Mouse (Mus musculus) MEL (cell line): ENCODE results near the gene Hpn. TPM values are rescaled to one million over a fixed set of nuclear protein-coding genes. Genes with fewer than 3 reads are reported as not detected.

Source experiments
- DNase-seq: peaks from one replicate; pipeline ENCODE4 v3.0.0; 2011; ENCODE audit warnings: low read depth, low spot score
- H3K27ac ChIP-seq: 2 replicates; pipeline ENCODE4 v1.5.1; 2012; ENCODE audit warnings: low read depth, mild to moderate bottlenecking, control low read depth, low read length, moderate library complexity; ENCODE audit not compliant: control insufficient read depth
- H3K27me3 ChIP-seq, 2 experiments: fragments of 150-350 bp in 1 of 2; sonication (generic) in 1 of 2; 2 replicates each; pipeline ENCODE4 v1.6.1; 2012; ENCODE audit warnings: low read length in 2 of 2, mild to moderate bottlenecking in 2 of 2, improper control_type of control experiment in 1 of 2, moderate library complexity in 1 of 2; ENCODE audit not compliant: insufficient read depth in 2 of 2, control insufficient read depth in 1 of 2
- H3K36me3 ChIP-seq, 2 experiments: 2 replicates each; pipeline ENCODE4 v1.6.1; 2012 to 2014; ENCODE audit warnings: low read length in 2 of 2, improper control_type of control experiment in 1 of 2, inconsistent platforms in 1 of 2, mild to moderate bottlenecking in 1 of 2; ENCODE audit not compliant: insufficient read depth in 2 of 2, control insufficient read depth in 1 of 2
- H3K4me1 ChIP-seq, 2 experiments: fragments of 150-350 bp in 1 of 2; sonication (generic) in 1 of 2; 2 replicates each; pipeline ENCODE4 v1.6.1; 2012; ENCODE audit warnings: low read length in 2 of 2, improper control_type of control experiment in 1 of 2, mild to moderate bottlenecking in 1 of 2; ENCODE audit not compliant: insufficient read depth in 2 of 2, control insufficient read depth in 1 of 2
- H3K4me3 ChIP-seq, 2 experiments: fragments of 150-350 bp in 1 of 2; sonication (generic) in 1 of 2; 2 replicates each; pipeline ENCODE4 v1.5.1; 2012; ENCODE audit warnings: low read depth in 2 of 2, low read length in 2 of 2, mild to moderate bottlenecking in 2 of 2, moderate library complexity in 2 of 2, control low read depth in 1 of 2, improper control_type of control experiment in 1 of 2; ENCODE audit not compliant: control insufficient read depth in 1 of 2, insufficient read depth in 1 of 2
- H3K79me2 ChIP-seq: 2 replicates; pipeline ENCODE4 v1.6.1; 2012; ENCODE audit warnings: mild to moderate bottlenecking, low read length, moderate library complexity; ENCODE audit not compliant: control insufficient read depth, poor library complexity, insufficient read depth
- H3K9ac ChIP-seq: 2 replicates; pipeline ENCODE4 v1.6.1; 2012; ENCODE audit warnings: low read depth, mild to moderate bottlenecking, control low read depth, low read length, moderate library complexity; ENCODE audit not compliant: control insufficient read depth, poor library complexity, severe bottlenecking
- H3K9me3 ChIP-seq: fragments of 150-350 bp; sonication (generic); replicated peaks from 2 replicates; pipeline ENCODE4 v1.6.1; 2012; ENCODE audit warnings: mild to moderate bottlenecking, low read length, improper control_type of control experiment, moderate library complexity; ENCODE audit not compliant: insufficient read depth
- BHLHE40 ChIP-seq: IDR thresholded peaks from 2 replicates; pipeline ENCODE4 v1.6.1; 2012; ENCODE audit warnings: low read depth, mild to moderate bottlenecking, inconsistent platforms, low read length, improper control_type of control experiment, borderline replicate concordance
- CHD2 ChIP-seq: IDR thresholded peaks from 2 replicates; pipeline ENCODE4 v1.6.1; 2011; ENCODE audit warnings: low read length, improper control_type of control experiment
- ELF1 ChIP-seq: IDR thresholded peaks from 2 replicates; pipeline ENCODE4 v1.6.1; 2014; ENCODE audit warnings: low read depth, mild to moderate bottlenecking, inconsistent platforms, low read length, improper control_type of control experiment, moderate library complexity
- EP300 ChIP-seq, 2 experiments: IDR thresholded peaks; 2 replicates each; pipeline ENCODE4 v1.6.1; 2011; ENCODE audit warnings: improper control_type of control experiment in 2 of 2, low read length in 2 of 2, low read depth in 1 of 2, mild to moderate bottlenecking in 1 of 2
- GABPA ChIP-seq: IDR thresholded peaks from 2 replicates; pipeline ENCODE4 v1.6.1; 2012; ENCODE audit warnings: low read depth, mild to moderate bottlenecking, inconsistent platforms, low read length, improper control_type of control experiment, moderate library complexity
- GATA1 ChIP-seq: IDR thresholded peaks from 2 replicates; pipeline ENCODE4 v1.6.1; 2011; ENCODE audit warnings: low read depth, low read length, improper control_type of control experiment
- HCFC1 ChIP-seq: IDR thresholded peaks from 2 replicates; pipeline ENCODE4 v1.6.1; 2012; ENCODE audit warnings: low read depth, mild to moderate bottlenecking, inconsistent platforms, low read length, improper control_type of control experiment, moderate library complexity
- JUND ChIP-seq: IDR thresholded peaks from 2 replicates; pipeline ENCODE4 v1.6.1; 2011; ENCODE audit warnings: low read depth, mild to moderate bottlenecking, improper control_type of control experiment, low read length
- KAT2A ChIP-seq: conservative IDR thresholded peaks from 2 replicates; pipeline ENCODE4 v1.6.1; 2012; ENCODE audit warnings: low read depth, low read length, improper control_type of control experiment, inconsistent platforms
- MAX ChIP-seq: IDR thresholded peaks from 2 replicates; pipeline ENCODE4 v1.6.1; 2011; ENCODE audit warnings: low read length, improper control_type of control experiment
- MAZ ChIP-seq: IDR thresholded peaks from 2 replicates; pipeline ENCODE4 v1.6.1; 2012; ENCODE audit warnings: low read depth, mild to moderate bottlenecking, inconsistent platforms, low read length, improper control_type of control experiment
- MEF2A ChIP-seq: IDR thresholded peaks from 2 replicates; pipeline ENCODE4 v1.6.1; 2014; ENCODE audit warnings: low read depth, mild to moderate bottlenecking, inconsistent platforms, low read length, improper control_type of control experiment; ENCODE audit not compliant: poor library complexity, insufficient replicate concordance, severe bottlenecking; ENCODE audit errors: extremely low read depth
- MXI1 ChIP-seq: IDR thresholded peaks from 2 replicates; pipeline ENCODE4 v1.6.1; 2011; ENCODE audit warnings: mild to moderate bottlenecking, low read depth, low read length, improper control_type of control experiment
- MYC ChIP-seq: IDR thresholded peaks from 2 replicates; pipeline ENCODE4 v1.6.1; 2011; ENCODE audit warnings: low read depth, mild to moderate bottlenecking, low read length, improper control_type of control experiment, moderate library complexity
- NRF1 ChIP-seq: IDR thresholded peaks from 2 replicates; pipeline ENCODE4 v1.6.1; 2014; ENCODE audit warnings: low read depth, mild to moderate bottlenecking, inconsistent platforms, low read length, improper control_type of control experiment, moderate library complexity; ENCODE audit not compliant: poor library complexity, insufficient read depth, severe bottlenecking
- POLR2AphosphoS2 ChIP-seq: IDR thresholded peaks from 2 replicates; pipeline ENCODE4 v1.6.1; 2011; ENCODE audit warnings: low read length, improper control_type of control experiment
- RAD21 ChIP-seq: IDR thresholded peaks from 2 replicates; pipeline ENCODE4 v1.6.1; 2011; ENCODE audit warnings: mild to moderate bottlenecking, low read depth, low read length, improper control_type of control experiment
- SIN3A ChIP-seq: IDR thresholded peaks from 2 replicates; pipeline ENCODE4 v1.6.1; 2012; ENCODE audit warnings: low read length, improper control_type of control experiment, inconsistent platforms
- TAL1 ChIP-seq: IDR thresholded peaks from 2 replicates; pipeline ENCODE4 v1.6.1; 2012; ENCODE audit warnings: mild to moderate bottlenecking, inconsistent platforms, low read length, moderate library complexity, mixed read lengths
- TBP ChIP-seq: IDR thresholded peaks from 2 replicates; pipeline ENCODE4 v1.8.0; 2011; ENCODE audit warnings: low read depth, low read length, improper control_type of control experiment
- UBTF ChIP-seq: IDR thresholded peaks from 2 replicates; pipeline ENCODE4 v1.6.1; 2012; ENCODE audit warnings: low read depth, mild to moderate bottlenecking, inconsistent platforms, low read length, improper control_type of control experiment, moderate library complexity, borderline replicate concordance; ENCODE audit not compliant: insufficient read depth
- USF1 ChIP-seq: IDR thresholded peaks from 2 replicates; pipeline ENCODE4 v1.6.1; 2014; ENCODE audit warnings: low read depth, mild to moderate bottlenecking, inconsistent platforms, low read length, improper control_type of control experiment, moderate library complexity
- ZKSCAN1 ChIP-seq: IDR thresholded peaks from 2 replicates; pipeline ENCODE4 v1.6.1; 2012; ENCODE audit warnings: low read depth, mild to moderate bottlenecking, inconsistent platforms, low read length, improper control_type of control experiment, moderate library complexity
- ZMIZ1 ChIP-seq: IDR thresholded peaks from 2 replicates; pipeline ENCODE4 v1.6.1; 2012; ENCODE audit warnings: low read depth, mild to moderate bottlenecking, inconsistent platforms, low read length, improper control_type of control experiment, moderate library complexity
- ZNF384 ChIP-seq: IDR thresholded peaks from 2 replicates; pipeline ENCODE4 v1.6.1; 2012; ENCODE audit warnings: low read depth, mild to moderate bottlenecking, inconsistent platforms, low read length, improper control_type of control experiment
- polyA plus RNA-seq, 2 experiments: library from polyadenylated mRNA; stranded (reverse) in 1 of 2; unstranded in 1 of 2; fragments of >175 nt in 1 of 2; fragments of >200 nt in 1 of 2; gene quantifications; 2 replicates each; pipeline versions ENCODE4 v1.2.1 to v1.2.4; 2012; ENCODE audit warnings: low replicate concordance in 2 of 2, low read depth in 1 of 2; ENCODE audit not compliant: insufficient read length in 2 of 2, insufficient read depth in 1 of 2, missing spikeins in 1 of 2
- total RNA-seq: library from RNA; depleted of rRNA; stranded (reverse); fragments of 300-350 nt; gene quantifications from 2 replicates; pipeline ENCODE4 v1.2.3, GENCODE M21; 2012

Gene Hpn
- total and polyA plus RNA-seq, 3 experiments = 1.1 to 1.6 TPM; not detected in 1

GRCm38 (mm10) chr7:31073546-31073945 lies 41.5 kb downstream of the Hpn start:
- H3K4me1 ChIP-seq = no peaks in the 10 kb centered on the region
- no peaks in the 10 kb centered on the region for H3K79me2 ChIP-seq
- no peaks in the 10 kb centered on the region; a peak in 2 of 4 replicates for H3K27me3 ChIP-seq
- TF ChIP-seq ZNF384 = no peak
- no peak for TF ChIP-seq TBP
- TF ChIP-seq USF1 = no peak
- no peak for TF ChIP-seq NRF1
- TF ChIP-seq CHD2 = no peak
- no peak overlapping the region for H3K27ac ChIP-seq
- H3K36me3 ChIP-seq = no peaks in the 10 kb centered on the region
- H3K4me3 ChIP-seq = no peak overlapping the region
- DNase-seq = no peak
- H3K9ac ChIP-seq = no peak overlapping the region
- no peaks in the 10 kb centered on the region for H3K9me3 ChIP-seq

- Histone ChIP-seq H3K4me1 (no peaks in the 10 kb centered on the region), H3K9ac (no peak overlapping the region), H3K9me3 (no peaks in the 10 kb centered on the region), H3K27ac (no peak overlapping the region), H3K4me3 (no peak overlapping the region), H3K79me2 (no peaks in the 10 kb centered on the region), H3K36me3 (no peaks in the 10 kb centered on the region), H3K27me3 (no peaks in the 10 kb centered on the region; a peak in 2 of 4 replicates)
- TF ChIP-seq ELF1 (no peak), RAD21 (no peak), TAL1 (no peak), UBTF (no peak), ZKSCAN1 (no peak), ZMIZ1 (no peak), ZNF384 (no peak), MXI1 (no peak), MYC (no peak), TBP (no peak), NRF1 (no peak), MEF2A (no peak)
- no peak for DNase-seq
Measured at GRCm38 (mm10) chr7:31072326-31072725, 42.8 kb downstream of the Hpn start.

- Histone ChIP-seq H3K9me3 (no peaks in the 10 kb centered on the region), H3K9ac (no peak overlapping the region), H3K27me3 (no peaks in the 10 kb centered on the region; a peak in 2 of 4 replicates), H3K4me1 (no peaks in the 10 kb centered on the region), H3K4me3 (no peak overlapping the region), H3K79me2 (no peaks in the 10 kb centered on the region), H3K27ac (no peak overlapping the region), H3K36me3 (no peaks in the 10 kb centered on the region)
- TF ChIP-seq JUND = no peak
- TF ChIP-seq USF1 = no peak
- no peak for TF ChIP-seq MAX
- no peak for TF ChIP-seq GATA1
- TF ChIP-seq EP300 (IDR thresholded peaks at IDR 0.05; ENCODE audit: low read depth in 1 of 2, low read length in 2 of 2) = no peak
- no peak for TF ChIP-seq GABPA
- no peak for TF ChIP-seq RAD21
- no peak for TF ChIP-seq POLR2AphosphoS2
- TF ChIP-seq MAZ = no peak
- no peak for TF ChIP-seq ZMIZ1
- TF ChIP-seq BHLHE40 = no peak
- TF ChIP-seq MEF2A = no peak
- no peak for TF ChIP-seq SIN3A
- TF ChIP-seq KAT2A = no peak
- TF ChIP-seq TBP = no peak
- no peak for TF ChIP-seq HCFC1
- DNase-seq = no peak
Measured at GRCm38 (mm10) chr7:31070324-31070723, 44.8 kb downstream of the Hpn start.
